Mouse (Mus musculus): ENCODE data around the gene Ffar3.

Gene Ffar3

GRCm38 (mm10) chr7:30856078-30856477, at the start of gene Ffar3:
Gene Ffar3, minus strand, starts transcription at chr7:30856178.
- DNase-seq (ENCODE audit: low read depth, low spot score) = no peak

GRCm38 (mm10) chr7:30904042-30904441, 48.1 kb upstream of the Ffar3 start:
- no peak for DNase-seq (ENCODE audit: low read depth, low spot score)

- no peak for DNase-seq (ENCODE audit: low read depth, low spot score)
Observed at GRCm38 (mm10) chr7:30895217-30895616, 39.2 kb upstream of the Ffar3 start.

GRCm38 (mm10) chr7:30892515-30892914, 36.5 kb upstream of the Ffar3 start:
- no peak for DNase-seq (ENCODE audit: low read depth, low spot score)

GRCm38 (mm10) chr7:30891746-30892145, 35.8 kb upstream of the Ffar3 start:
- DNase-seq (ENCODE audit: low read depth, low spot score) = no peak

- DNase-seq (ENCODE audit: low read depth, low spot score) = no peak
Observed at GRCm38 (mm10) chr7:30890681-30891080, 34.7 kb upstream of the Ffar3 start.

GRCm38 (mm10) chr7:30888786-30889185, 32.8 kb upstream of the Ffar3 start:
- no peak for DNase-seq (ENCODE audit: low read depth, low spot score)

GRCm38 (mm10) chr7:30887568-30888188, 31.7 kb upstream of the Ffar3 start:
- no peak for DNase-seq (ENCODE audit: low read depth, low spot score)

GRCm38 (mm10) chr7:30886852-30887251, 30.9 kb upstream of the Ffar3 start:
- no peak for DNase-seq (ENCODE audit: low read depth, low spot score)

GRCm38 (mm10) chr7:30884047-30884446, 28.1 kb upstream of the Ffar3 start:
- no peak for DNase-seq (ENCODE audit: low read depth, low spot score)

GRCm38 (mm10) chr7:30881367-30881766, 25.4 kb upstream of the Ffar3 start:
- DNase-seq (ENCODE audit: low read depth, low spot score) = no peak

- DNase-seq (ENCODE audit: low read depth, low spot score) = no peak
Observed at GRCm38 (mm10) chr7:30880176-30880575, 24.2 kb upstream of the Ffar3 start, which contains the start of gene Cd22. Gene Cd22, minus strand, starts transcription at chr7:30880342.

- no peak for DNase-seq (ENCODE audit: low read depth, low spot score)
Observed at GRCm38 (mm10) chr7:30878950-30879349, 23.0 kb upstream of the Ffar3 start.

GRCm38 (mm10) chr7:30873083-30873482, 17.1 kb upstream of the Ffar3 start:
- DNase-seq (ENCODE audit: low read depth, low spot score) = peak; percentile 80

GRCm38 (mm10) chr7:30863386-30863785, 7.4 kb upstream of the Ffar3 start:
- no peak for DNase-seq (ENCODE audit: low read depth, low spot score)

- no peak for DNase-seq (ENCODE audit: low read depth, low spot score)
Observed at GRCm38 (mm10) chr7:30861464-30861863, 5.5 kb upstream of the Ffar3 start, which contains the start of gene Ffar1. Gene Ffar1, minus strand, starts transcription at chr7:30861564.

- DNase-seq (ENCODE audit: low read depth, low spot score) = peak; percentile 85
Observed at GRCm38 (mm10) chr7:30859635-30860402, 3.8 kb upstream of the Ffar3 start.

GRCm38 (mm10) chr7:30859290-30859634, 3.3 kb upstream of the Ffar3 start:
- peak; percentile 82 for DNase-seq (ENCODE audit: low read depth, low spot score)

- no peak for DNase-seq (ENCODE audit: low read depth, low spot score)
Observed at GRCm38 (mm10) chr7:30857746-30858145, 1.8 kb upstream of the Ffar3 start.

- DNase-seq (ENCODE audit: low read depth, low spot score) = no peak
Observed at GRCm38 (mm10) chr7:30851421-30851820, 4.6 kb downstream of the Ffar3 start.

- DNase-seq (ENCODE audit: low read depth, low spot score) = peak; percentile 48
Observed at GRCm38 (mm10) chr7:30847934-30848333, 8.0 kb downstream of the Ffar3 start.

GRCm38 (mm10) chr7:30847386-30847785, 8.6 kb downstream of the Ffar3 start:
- DNase-seq (ENCODE audit: low read depth, low spot score) = no peak

GRCm38 (mm10) chr7:30846505-30847053, 9.4 kb downstream of the Ffar3 start:
- peak; percentile 38 for DNase-seq (ENCODE audit: low read depth, low spot score)

All from ES-CJ7 (cell line).